Mouse (Mus musculus) lung, adult 10 weeks (tissue): ENCODE measurements around the gene Rpn2. TPM values are rescaled to one million over a fixed set of nuclear protein-coding genes. Genes with fewer than 3 reads are reported as not detected.

ENCODE experiments used
- polyA plus RNA-seq: library from polyadenylated mRNA; stranded (reverse); fragments of 350-450 nt; fragmentation: Illumina TruSeq; extraction: RNeasy Lipid Tissue Mini Kit (QIAGEN cat#74804); gene quantifications from one replicate; pipeline ENCODE4 v1.2.3, GENCODE M21; 2014; ENCODE audit warnings: low read depth, low replicate concordance; ENCODE audit not compliant: insufficient read depth

The Rpn2 gene
- 124 TPM for polyA plus RNA-seq

DNA sequence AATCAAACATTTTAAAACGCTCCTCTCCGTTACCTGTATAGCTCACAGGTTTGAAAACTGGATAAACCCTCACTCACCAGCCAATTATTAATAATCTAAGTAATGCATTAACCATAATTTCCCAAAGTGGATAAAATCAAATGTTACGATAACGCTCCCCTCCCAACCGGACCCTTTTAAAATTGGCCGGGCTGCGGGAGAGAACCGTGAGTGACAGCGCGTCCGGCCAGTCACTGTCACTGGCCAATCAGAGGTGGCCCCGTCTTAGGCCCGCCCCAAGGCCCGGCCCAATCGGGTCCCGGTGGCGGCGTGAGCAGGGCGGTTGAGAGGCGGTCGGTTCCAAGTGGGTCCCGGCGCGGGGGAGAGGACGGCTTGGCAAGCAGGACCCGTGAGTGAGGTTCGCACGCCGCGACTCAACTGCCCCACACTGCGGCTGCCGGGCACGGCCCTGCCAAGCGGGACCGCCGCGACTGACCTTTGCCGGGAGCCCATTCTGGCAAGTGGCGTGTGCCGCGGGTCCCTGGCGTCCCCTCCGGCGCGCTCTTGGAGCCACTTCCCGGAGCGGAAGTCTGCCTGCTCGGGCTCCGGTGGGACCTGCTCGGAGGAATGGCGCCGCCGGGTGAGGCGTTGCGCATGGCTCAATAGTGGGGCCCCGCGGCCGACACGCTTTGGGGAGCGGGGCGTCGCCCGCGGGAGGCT lies at the start of gene Rpn2:
Rpn2 (plus strand) TSS at position 301 of the 699 bp plus-strand sequence.

DNA sequence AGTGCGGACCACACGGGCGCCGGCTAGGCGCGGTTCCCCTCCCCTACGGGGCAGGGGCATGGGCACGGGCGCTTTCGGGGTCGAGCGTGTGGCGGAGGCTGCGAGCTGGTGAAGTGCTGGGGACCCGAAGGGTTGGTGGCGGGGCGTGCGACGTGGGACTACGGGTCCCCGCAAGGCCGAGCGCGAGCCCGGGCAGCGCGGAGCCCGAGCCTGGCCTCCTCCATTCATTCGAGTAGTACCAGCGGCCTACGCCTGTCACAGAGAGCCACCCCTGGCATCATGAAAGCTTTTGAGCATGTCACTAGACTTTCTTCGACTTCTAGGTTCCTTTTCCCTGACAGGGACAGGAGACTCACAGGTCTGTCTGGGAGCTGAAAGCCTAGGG lies 591 bp downstream of the Rpn2 start, which contains the start of gene Mroh8:
Mroh8 (minus strand) TSS at position 134 of the 385 bp plus-strand sequence.

DNA sequence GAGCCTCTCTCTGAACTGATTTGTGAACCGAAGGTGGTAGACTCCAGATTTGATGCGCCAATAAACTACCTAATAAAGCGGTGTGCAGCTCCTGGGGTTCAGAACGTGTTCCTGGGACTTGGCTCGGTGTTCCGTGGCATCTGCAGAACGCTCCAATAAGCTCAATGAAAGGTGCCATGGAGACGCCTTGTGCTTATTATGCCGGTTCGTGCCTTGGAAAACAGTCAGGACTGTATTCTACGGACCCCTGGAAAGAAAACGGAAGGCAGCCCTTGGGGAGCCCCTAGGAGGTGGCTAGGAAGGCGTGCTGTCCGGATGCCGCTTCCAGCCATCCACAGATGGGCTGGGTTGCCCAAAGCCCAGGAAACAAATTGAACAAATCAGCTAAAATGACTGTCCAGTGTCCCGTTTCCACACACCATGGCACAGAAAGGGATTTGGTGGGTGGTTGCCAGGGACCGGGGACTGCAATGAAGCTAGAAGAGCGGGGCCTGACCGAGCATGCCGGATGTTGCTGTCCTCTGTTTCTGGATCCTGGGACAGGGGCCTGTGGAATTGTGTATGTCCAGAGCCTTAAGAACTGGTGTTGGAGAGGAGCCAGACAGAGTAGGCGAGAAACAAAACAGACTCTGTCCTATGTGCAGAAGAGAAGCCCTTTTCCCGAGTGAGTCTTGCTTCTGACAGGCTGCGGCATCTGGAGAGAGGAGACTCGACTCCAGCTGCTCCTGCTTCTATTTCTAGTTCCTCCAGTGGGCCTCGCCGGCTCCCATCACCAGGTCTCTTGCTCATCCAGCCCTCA lies 68.7 kb downstream of the Rpn2 start, which contains the start of gene Ghrh:
Ghrh (minus strand) TSS at position 146 of the 799 bp plus-strand sequence.

DNA sequence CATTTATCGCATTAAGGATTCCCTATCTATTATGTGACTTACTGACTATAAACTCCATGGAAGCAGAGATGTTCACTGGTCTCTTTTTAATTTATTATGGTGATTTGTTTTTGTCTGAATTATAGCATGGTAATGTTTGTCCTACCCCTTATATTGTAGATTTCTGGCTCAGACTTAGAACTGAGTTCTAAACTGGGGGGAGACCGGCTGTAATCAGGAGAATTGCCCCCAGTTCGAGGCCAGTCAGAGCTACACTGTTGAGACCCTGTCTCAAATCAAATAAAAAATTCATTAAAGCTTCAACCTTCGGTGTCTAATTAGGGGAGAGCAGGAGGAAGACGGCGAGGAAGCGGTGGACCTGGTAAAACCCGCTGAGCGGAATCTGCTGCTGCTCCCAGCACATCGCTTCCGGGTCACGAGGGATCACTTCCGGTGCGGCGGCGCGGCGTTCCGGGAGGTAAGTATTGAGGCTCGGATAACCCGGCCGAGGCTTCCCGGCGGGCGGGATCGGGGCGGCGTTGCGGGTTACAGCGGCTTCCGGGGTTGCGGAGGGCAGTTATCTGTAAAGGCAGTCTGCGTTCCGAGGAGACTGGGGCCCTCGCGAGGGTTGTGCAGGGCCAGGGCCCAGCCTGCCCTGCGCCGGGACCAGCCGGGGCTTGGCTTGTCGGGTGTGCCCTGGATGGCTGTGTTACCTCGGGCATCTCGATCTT lies 88.5 kb downstream of the Rpn2 start, which contains the start of gene Manbal:
Manbal (plus strand) TSS at position 411 of the 710 bp plus-strand sequence.

Other genes starting within 250 kb of the Rpn2 start
- 3.7 TPM for gene Soga1, start 199.8 kb upstream of the Rpn2 start, polyA plus RNA-seq
- not detected for gene Tldc2, start 192.0 kb upstream of the Rpn2 start, polyA plus RNA-seq
- 68.5 TPM for gene Samhd1, start 143.8 kb upstream of the Rpn2 start, polyA plus RNA-seq
- gene Rbl1, start 74.5 kb upstream of the Rpn2 start, polyA plus RNA-seq = 4.2 TPM
- gene Mroh8, start 532 bp downstream of the Rpn2 start, polyA plus RNA-seq = not detected
- gene Ghrh, start 68.5 kb downstream of the Rpn2 start, polyA plus RNA-seq = not detected
- gene Manbal, start 88.6 kb downstream of the Rpn2 start, polyA plus RNA-seq = 60.6 TPM
- gene Src, start 139.4 kb downstream of the Rpn2 start, polyA plus RNA-seq = 20.5 TPM